Comparison of ENCODE assay signal across 8 mouse cellular contexts in the genomic region with DNA sequence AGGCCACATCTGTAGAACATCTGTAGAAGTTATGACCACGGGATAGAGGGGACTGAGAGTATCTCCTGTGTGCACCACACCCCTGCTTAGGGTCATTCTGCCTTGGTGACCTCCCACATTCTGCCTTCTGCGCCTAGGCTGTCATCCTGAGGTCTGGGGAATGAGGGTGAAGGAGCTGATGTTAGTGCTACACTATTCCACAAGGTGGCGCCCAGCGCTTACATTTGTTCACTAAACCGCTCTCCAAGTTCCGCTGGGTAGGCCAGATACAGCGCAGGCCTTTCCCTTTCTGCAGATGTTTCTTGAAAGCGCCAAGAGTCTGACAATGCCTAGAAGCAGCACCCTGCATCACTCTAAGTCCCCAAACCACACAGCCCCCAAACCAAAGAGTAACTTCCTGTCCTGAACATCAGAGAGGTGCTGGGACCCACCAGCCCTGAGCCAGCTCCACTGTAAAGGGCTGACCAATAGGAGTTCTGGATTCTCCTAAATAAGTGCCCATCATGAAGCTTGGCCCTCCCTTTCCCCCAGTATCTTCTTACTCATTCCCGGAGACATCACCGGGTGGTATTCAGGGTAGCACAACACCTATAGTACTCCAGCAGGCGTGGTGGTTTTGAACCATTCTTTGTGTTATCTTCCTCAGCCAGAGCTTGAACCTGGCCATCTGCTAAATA. TPM values are rescaled to one million over a fixed set of nuclear protein-coding genes. Genes with fewer than 3 reads are reported as not detected.
DNase-seq lines count a peak whose midpoint lies in the region; ATAC-seq and TF ChIP-seq lines count a peak whose summit lies in the region.

No protein-coding gene starts in this region.

- peak; percentile 85 for TF ChIP-seq CTCF in gastrocnemius, adult 2 months (IDR thresholded peaks at IDR 0.05)

- no peak overlapping the region for H3K27ac ChIP-seq in gastrocnemius, adult 2 months

- intact Hi-C loops in gastrocnemius, adult 2 months (cut with DNase I), result loop anchor here (1.0 to 10.0 kb wide), 5 partner anchors 25 to 284 kb away; a partner anchor contains a TSS

- DNase-seq in adrenal gland, adult 2 months, result peak; percentile 62
- peak; percentile 63 to 77 for DNase-seq in cerebellum, postnatal 4 days (ENCODE audit: low spot score in 2 of 2)
- DNase-seq in gastrocnemius, adult 2 months, result peak; percentile 77
- peak; percentile 61 for DNase-seq in hindlimb bud, embryonic 11.5 days (ENCODE audit: extremely low spot score, low read depth, low spot score)
- peak; percentile 71 to 86 for DNase-seq in left cerebral cortex, adult 18-20 months (ENCODE audit: low spot score in 2 of 2)
- DNase-seq in right cerebral cortex, postnatal 25 days, result peak; percentile 48

- ATAC-seq in megakaryocyte progenitor cell, adult 5-6 weeks (replicated peaks; ENCODE audit: poor library complexity), result peak; percentile 97
- no peak for ATAC-seq in inflammation-experienced regulatory T-cells, adult 6 months

- no peak overlapping the region for H3K4me3 ChIP-seq in gastrocnemius, adult 2 months

RNA-seq across cellular contexts. Expression of a gene that starts 5.3 kb away (rescaled TPM):
- total RNA-seq in adrenal gland, adult 2 months (2021), result 1 to 10 TPM; 3.6 to 5.9 TPM
- polyA plus RNA-seq in adrenal gland, adult 2 months (2012; rRNA removed), result 0.74 and 1.2 TPM in 2 replicates
- 1 to 10 TPM; 1.1 TPM for total RNA-seq in gastrocnemius, adult 2 months (2021)
- total RNA-seq in left cerebral cortex, adult 18-20 months (2021), result 1 to 10 TPM; 1.1 to 1.2 TPM
- total RNA-seq in megakaryocyte progenitor cell, adult 5-6 weeks (2015), result not detected in 2 replicates
- total RNA-seq in megakaryocyte progenitor cell, adult 5-6 weeks (2017), result not detected in 2 replicates
- polyA plus RNA-seq in inflammation-experienced regulatory T-cells, adult 6 months (2017; shearing (Covaris generic)), result not detected

RNA-seq across cellular contexts. Expression of a gene that starts 22.1 kb away (rescaled TPM):
- not detected for total RNA-seq in adrenal gland, adult 2 months (2021)
- polyA plus RNA-seq in adrenal gland, adult 2 months (2012; rRNA removed), result not detected in 2 replicates
- total RNA-seq in gastrocnemius, adult 2 months (2021), result not detected
- not detected for total RNA-seq in left cerebral cortex, adult 18-20 months (2021)
- total RNA-seq in megakaryocyte progenitor cell, adult 5-6 weeks (2015), result not detected in 2 replicates
- not detected in 2 replicates for total RNA-seq in megakaryocyte progenitor cell, adult 5-6 weeks (2017)
- polyA plus RNA-seq in inflammation-experienced regulatory T-cells, adult 6 months (2017; shearing (Covaris generic)), result not detected

RNA-seq across cellular contexts. Expression of a gene that starts 28.0 kb away (rescaled TPM):
- not detected for total RNA-seq in adrenal gland, adult 2 months (2021)
- polyA plus RNA-seq in adrenal gland, adult 2 months (2012; rRNA removed), result not detected in 2 replicates
- not detected for total RNA-seq in gastrocnemius, adult 2 months (2021)
- not detected for total RNA-seq in left cerebral cortex, adult 18-20 months (2021)
- total RNA-seq in megakaryocyte progenitor cell, adult 5-6 weeks (2015), result not detected in 2 replicates
- not detected in 2 replicates for total RNA-seq in megakaryocyte progenitor cell, adult 5-6 weeks (2017)
- not detected for polyA plus RNA-seq in inflammation-experienced regulatory T-cells, adult 6 months (2017; shearing (Covaris generic))
